Mouse (Mus musculus) CH12.LX (cell line): ENCODE measurements at regions not wholly inside any gene's neighbourhood (a gene's known extent, or its start where the extent isn't known, plus 50 kb on each side); places are given as distances from the start of the nearest gene placed in this dataset.

Source experiments
- CHD1 ChIP-seq: IDR thresholded peaks from 2 replicates; pipeline ENCODE4 v1.6.1; 2012; ENCODE audit warnings: low read depth, low read length, improper control_type of control experiment, inconsistent platforms
- CTCF ChIP-seq, 2 experiments: IDR thresholded peaks in 1 of 2; conservative IDR thresholded peaks in 1 of 2; 2 replicates each; pipeline ENCODE4 v1.5.1; 2011 to 2012; ENCODE audit warnings: low read depth in 2 of 2, low read length in 2 of 2, improper control_type of control experiment in 1 of 2, inconsistent platforms in 1 of 2, mild to moderate bottlenecking in 1 of 2, moderate library complexity in 1 of 2
- EP300 ChIP-seq: IDR thresholded peaks from 2 replicates; pipeline ENCODE4 v1.6.1; 2011; ENCODE audit warnings: low read length, improper control_type of control experiment
- JUND ChIP-seq: conservative IDR thresholded peaks from 2 replicates; pipeline ENCODE4 v1.6.1; 2011; ENCODE audit warnings: low read depth, low read length, improper control_type of control experiment
- MXI1 ChIP-seq: IDR thresholded peaks from 2 replicates; pipeline ENCODE4 v1.6.1; 2011; ENCODE audit warnings: mild to moderate bottlenecking, low read depth, low read length, improper control_type of control experiment
- NRF1 ChIP-seq: IDR thresholded peaks from 2 replicates; pipeline ENCODE4 v1.6.1; 2014; ENCODE audit warnings: low read depth, mild to moderate bottlenecking, inconsistent platforms, low read length, improper control_type of control experiment, moderate library complexity
- POLR2A ChIP-seq: IDR thresholded peaks from 2 replicates; pipeline ENCODE4 v1.6.1; 2011; ENCODE audit warnings: low read depth, mild to moderate bottlenecking, improper control_type of control experiment, low read length
- RAD21 ChIP-seq: IDR thresholded peaks from 2 replicates; pipeline ENCODE4 v1.6.1; 2011; ENCODE audit warnings: low read depth, mild to moderate bottlenecking, low read length, improper control_type of control experiment, moderate library complexity
- TCF12 ChIP-seq: IDR thresholded peaks from 2 replicates; pipeline ENCODE4 v1.6.1; 2014; ENCODE audit warnings: low read depth, mild to moderate bottlenecking, inconsistent platforms, low read length, improper control_type of control experiment
- USF2 ChIP-seq: conservative IDR thresholded peaks from 2 replicates; pipeline ENCODE4 v1.6.1; 2011; ENCODE audit warnings: low read depth, low read length, improper control_type of control experiment
- ZC3H11A ChIP-seq: IDR thresholded peaks from 2 replicates; pipeline ENCODE4 v1.6.1; 2012; ENCODE audit warnings: low read depth, mild to moderate bottlenecking, inconsistent platforms, low read length, improper control_type of control experiment
- ZMIZ1 ChIP-seq: IDR thresholded peaks from 2 replicates; pipeline ENCODE4 v1.6.1; 2012; ENCODE audit warnings: low read depth, mild to moderate bottlenecking, inconsistent platforms, low read length, improper control_type of control experiment
- ZNF384 ChIP-seq: IDR thresholded peaks from 2 replicates; pipeline ENCODE4 v1.6.1; 2012; ENCODE audit warnings: low read depth, low read length, improper control_type of control experiment, inconsistent platforms

DNA sequence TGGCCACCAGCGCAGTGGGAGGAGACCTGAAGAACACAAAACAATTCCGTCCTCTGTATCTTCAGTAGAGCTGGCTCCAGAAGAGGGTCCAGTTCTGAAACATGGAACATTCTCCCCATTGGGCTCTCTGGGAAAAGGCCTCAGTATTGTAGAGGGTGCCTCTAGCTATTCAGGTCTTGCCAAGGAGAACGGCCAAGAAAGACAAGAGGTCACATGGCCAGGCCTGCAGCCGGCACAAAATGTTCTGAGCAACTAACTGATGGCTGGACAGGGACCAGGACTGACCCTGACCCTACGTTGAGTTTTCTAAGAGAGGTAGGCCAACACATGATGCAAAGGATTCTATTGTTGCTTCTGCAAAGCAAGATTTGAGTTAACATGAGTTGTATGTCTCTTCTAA lies 67.3 kb upstream of the Lpp start:
- no peak for TF ChIP-seq CTCF (conservative IDR thresholded peaks at IDR 0.05 in 1 of 2, IDR thresholded peaks at IDR 0.05 in 1 of 2; ENCODE audit: low read depth in 2 of 2, low read length in 2 of 2)
- TF ChIP-seq CHD1 = no peak
- TF ChIP-seq RAD21 = no peak
- TF ChIP-seq ZMIZ1 = no peak
- no peak for TF ChIP-seq NRF1
- TF ChIP-seq EP300 = no peak
- no peak for TF ChIP-seq POLR2A
- TF ChIP-seq USF2 = no peak
- no peak for TF ChIP-seq ZNF384
- no peak for TF ChIP-seq TCF12
- no peak for TF ChIP-seq MXI1
- TF ChIP-seq JUND = no peak
- no peak for TF ChIP-seq ZC3H11A
